Mouse (Mus musculus) embryo, embryonic 10.5 days (tissue): Measurements from ENCODE around the gene Cry2.
"Not testable (repeated sequence)": the region's sequence is repeated elsewhere in the genome, so short reads cannot be mapped to it uniquely, and the experiment has no call there.

ENCODE experiments used
- DNase-seq: peaks from one replicate; pipeline ENCODE4 v3.0.0-alpha.2; 2015; ENCODE audit warnings: low spot score

Gene Cry2

GRCm38 (mm10) chr2:92421723-92422387 is 12.0 kb downstream of the Cry2 start:
- no peak for DNase-seq

GRCm38 (mm10) chr2:92411705-92412104 is 22.1 kb downstream of the Cry2 start:
- no peak for DNase-seq

GRCm38 (mm10) chr2:92408309-92409045 is 25.4 kb downstream of the Cry2 start:
- DNase-seq, result no peak

GRCm38 (mm10) chr2:92405687-92406086 is 28.2 kb downstream of the Cry2 start:
- no peak for DNase-seq

GRCm38 (mm10) chr2:92404737-92405136 is 29.1 kb downstream of the Cry2 start:
- no peak for DNase-seq

- no peak for DNase-seq
Observed at GRCm38 (mm10) chr2:92403776-92404319, 30.0 kb downstream of the Cry2 start.

GRCm38 (mm10) chr2:92402591-92403326 is 31.1 kb downstream of the Cry2 start:
- DNase-seq, result no peak

- peak; percentile 75 for DNase-seq
Observed at GRCm38 (mm10) chr2:92401091-92401561, 32.7 kb downstream of the Cry2 start, which contains the start of gene Mapk8ip1. TSS of gene Mapk8ip1 (minus strand) at chr2:92401263.

GRCm38 (mm10) chr2:92400682-92401081 is 33.2 kb downstream of the Cry2 start:
- no peak for DNase-seq

GRCm38 (mm10) chr2:92399877-92400276 is 34.0 kb downstream of the Cry2 start:
- not testable (repeated sequence) for DNase-seq

- no peak for DNase-seq
Observed at GRCm38 (mm10) chr2:92397436-92397835, 36.4 kb downstream of the Cry2 start.

- no peak for DNase-seq
Observed at GRCm38 (mm10) chr2:92395535-92395934, 38.3 kb downstream of the Cry2 start.

GRCm38 (mm10) chr2:92392318-92393264 is 41.3 kb downstream of the Cry2 start:
- DNase-seq, result peak; percentile 90

GRCm38 (mm10) chr2:92391703-92392317 is 42.0 kb downstream of the Cry2 start:
- DNase-seq, result no peak

GRCm38 (mm10) chr2:92391116-92391515 is 42.7 kb downstream of the Cry2 start:
- DNase-seq, result no peak

- DNase-seq, result no peak
Observed at GRCm38 (mm10) chr2:92390206-92390930, 43.5 kb downstream of the Cry2 start.

- DNase-seq, result no peak
Observed at GRCm38 (mm10) chr2:92389645-92390044, 44.2 kb downstream of the Cry2 start.

- peak; percentile 100 for DNase-seq
Observed at GRCm38 (mm10) chr2:92388891-92389641, 44.8 kb downstream of the Cry2 start.

GRCm38 (mm10) chr2:92388081-92388517 is 45.7 kb downstream of the Cry2 start:
- DNase-seq, result no peak
